Mouse (Mus musculus) liver, embryonic 14.5 days (tissue): ENCODE measurements around the gene Rnf180.

Experiments used
- CTCF ChIP-seq: IDR thresholded peaks from 2 replicates; pipeline ENCODE4 v1.5.1; 2016; ENCODE audit warnings: antibody characterized with exemption, low read depth, control low read depth
- EP300 ChIP-seq: IDR thresholded peaks from 2 replicates; pipeline ENCODE4 v1.6.1; 2016; ENCODE audit warnings: antibody characterized with exemption, low read depth

GRCm38 (mm10) chr13:105240810-105241209, 53.8 kb downstream of the Rnf180 start:
- TF ChIP-seq CTCF: no peak
- no peak for TF ChIP-seq EP300
